Mouse (Mus musculus) embryonic facial prominence, embryonic 13.5 days (tissue): ENCODE measurements around the gene Ptprr. TPM values are rescaled to one million over a fixed set of nuclear protein-coding genes. Genes with fewer than 3 reads are reported as not detected.

Experiments
- ATAC-seq: fragments of 200-750 bp; cut with Nextera tagmentation; 2 replicates; pipeline ENCODE4 v1.8.0; 2017; ENCODE audit warnings: low read depth; ENCODE audit not compliant: insufficient number of reproducible peaks, insufficient read depth, low FRiP score, low TSS enrichment
- H3K27ac ChIP-seq: fragments of 300-500 bp; sonication (generic); 2 replicates; pipeline ENCODE4 v1.5.1; 2015; ENCODE audit warnings: moderate library complexity, mild to moderate bottlenecking, inconsistent platforms
- H3K27me3 ChIP-seq: fragments of 300-500 bp; sonication (generic); 2 replicates; pipeline ENCODE4 v1.6.1; 2015; ENCODE audit warnings: mild to moderate bottlenecking, inconsistent platforms
- H3K36me3 ChIP-seq: fragments of 300-500 bp; sonication (generic); 2 replicates; pipeline ENCODE4 v1.6.1; 2015; ENCODE audit warnings: mild to moderate bottlenecking, inconsistent platforms
- H3K4me1 ChIP-seq: fragments of 300-500 bp; sonication (generic); 2 replicates; pipeline ENCODE4 v1.6.1; 2015; ENCODE audit warnings: inconsistent platforms
- H3K4me2 ChIP-seq: fragments of 300-500 bp; sonication (generic); 2 replicates; pipeline ENCODE4 v1.6.1; 2015; ENCODE audit warnings: moderate library complexity, mild to moderate bottlenecking, inconsistent platforms
- H3K4me3 ChIP-seq: fragments of 300-500 bp; sonication (generic); 2 replicates; pipeline ENCODE4 v1.5.1; 2015; ENCODE audit warnings: mild to moderate bottlenecking, inconsistent platforms
- H3K9ac ChIP-seq: fragments of 300-500 bp; sonication (generic); 2 replicates; pipeline ENCODE4 v1.6.1; 2015; ENCODE audit warnings: mild to moderate bottlenecking, inconsistent platforms
- H3K9me3 ChIP-seq: fragments of 300-500 bp; sonication (generic); 2 replicates; pipeline ENCODE4 v1.6.1; 2016; ENCODE audit warnings: inconsistent platforms
- WGBS: fragments of 180-500 bp; shearing (Covaris S2); methylation state at CpG from one replicate; pipeline ENCODE4 v1.1.7; 2015; ENCODE audit warnings: mixed read lengths; 5-methylcytosine and 5-hydroxymethylcytosine counted together
- polyA plus RNA-seq: library from polyadenylated mRNA; unstranded; fragments of >200 nt; fragmentation: Nextera tagmentation; extraction: Ambion mirVana; gene quantifications from 2 replicates; pipeline ENCODE4 v1.2.1, GENCODE M21; 2015

Gene Ptprr
- polyA plus RNA-seq, 1 experiment from 2014 or later = 2.1 TPM

DNA sequence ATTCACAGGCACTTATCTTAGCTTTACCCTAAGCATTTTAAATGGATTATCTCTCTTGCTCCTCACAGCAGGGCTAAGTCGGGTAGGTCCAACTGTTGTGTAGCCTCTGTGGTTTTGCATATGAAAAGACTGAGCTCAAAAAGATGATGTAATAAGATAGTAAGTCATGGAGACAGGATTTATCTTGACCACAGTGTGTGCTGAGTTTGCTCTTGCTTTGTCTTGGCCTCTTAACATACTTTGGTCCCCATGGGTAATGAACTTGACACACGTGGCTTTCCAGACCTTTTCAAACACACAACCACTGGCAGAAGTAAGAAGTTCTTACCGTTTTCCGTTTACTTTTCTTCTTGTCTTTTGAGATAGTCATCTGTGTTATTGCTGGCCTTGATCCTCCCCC, 250.3 kb downstream of the Ptprr start:
- Histone ChIP-seq H3K27me3 (no peaks in the 10 kb centered on the region), H3K9ac (no peak overlapping the region), H3K4me2 (no peak overlapping the region), H3K4me3 (no peak overlapping the region), H3K9me3 (no peaks in the 10 kb centered on the region), H3K27ac (no peak overlapping the region), H3K36me3 (no peaks in the 10 kb centered on the region), H3K4me1 (no peaks in the 10 kb centered on the region)
- 65% methylated on average over 4 of the region's 4 CpGs for WGBS
- ATAC-seq = no peak

DNA sequence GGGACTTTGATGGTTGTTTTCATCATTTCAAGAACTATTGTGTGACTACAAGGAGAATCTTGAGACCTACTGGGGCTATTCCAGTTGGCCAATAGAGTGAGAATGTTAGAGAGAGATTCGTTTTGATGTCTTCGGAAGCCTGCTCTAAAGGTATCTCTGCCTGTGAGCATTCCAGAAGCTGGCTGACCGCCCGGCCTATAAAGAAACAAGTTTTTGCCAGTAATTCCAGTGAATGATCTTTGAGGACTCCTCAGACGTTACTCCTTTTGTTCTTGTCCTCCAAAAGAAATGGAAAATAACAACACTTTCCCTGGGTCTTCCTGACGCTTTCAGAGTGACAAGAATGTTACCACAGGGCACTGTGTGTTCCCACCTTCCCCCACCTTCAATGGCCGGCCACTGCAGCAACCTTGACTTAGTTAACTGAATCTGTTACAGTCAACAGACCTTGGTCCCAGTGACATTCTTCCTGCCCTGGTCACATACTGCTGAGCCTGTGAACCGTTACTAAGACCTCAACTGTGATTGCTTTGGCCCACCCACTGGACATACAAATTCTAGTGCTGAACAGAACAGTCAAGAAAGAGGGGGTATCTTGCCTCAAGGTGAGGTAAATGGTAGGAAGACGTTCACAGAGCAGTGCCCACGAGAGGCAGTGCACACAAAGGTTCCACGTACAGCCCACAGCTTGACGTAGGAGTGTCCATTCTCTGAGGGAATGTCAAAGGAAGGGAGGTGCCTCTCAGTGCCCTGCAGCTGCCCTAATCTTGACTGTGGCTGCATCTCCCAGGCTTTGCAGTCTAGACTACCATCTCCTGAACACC, 252.8 kb downstream of the Ptprr start:
- no peaks in the 10 kb centered on the region for H3K27me3 ChIP-seq
- H3K4me1 ChIP-seq = no peaks in the 10 kb centered on the region
- no peak overlapping the region for H3K4me2 ChIP-seq
- WGBS = 81% methylated on average over 12 of the region's 12 CpGs
- no peak overlapping the region for H3K27ac ChIP-seq
- H3K9me3 ChIP-seq = no peaks in the 10 kb centered on the region
- ATAC-seq = no peak
- H3K9ac ChIP-seq = no peak overlapping the region
- H3K36me3 ChIP-seq = no peaks in the 10 kb centered on the region
- H3K4me3 ChIP-seq = no peak overlapping the region

DNA sequence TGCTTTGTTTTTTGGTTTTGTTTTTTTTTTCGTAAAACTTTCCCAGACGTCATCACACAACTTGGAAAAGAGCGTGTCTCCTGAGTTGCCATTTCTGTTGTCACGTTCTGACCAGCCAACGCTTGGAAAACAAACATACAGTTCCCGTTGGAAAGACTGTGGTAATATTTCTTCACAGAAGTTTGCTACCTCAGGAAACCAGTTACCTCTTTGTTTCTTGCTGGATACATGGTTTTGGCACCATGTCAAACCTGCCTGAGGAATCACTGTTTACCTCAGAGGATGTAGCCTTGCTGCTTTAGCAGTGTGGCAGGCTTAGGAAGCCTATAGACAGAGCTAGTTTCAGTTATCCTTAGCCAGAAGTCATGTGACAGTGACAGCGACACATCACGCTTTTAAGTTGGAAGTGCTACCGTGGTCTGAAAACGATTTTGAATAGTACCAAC, 253.5 kb downstream of the Ptprr start:
- Histone ChIP-seq H3K36me3 (no peaks in the 10 kb centered on the region), H3K9me3 (no peaks in the 10 kb centered on the region), H3K27ac (no peak overlapping the region), H3K9ac (no peak overlapping the region), H3K4me3 (no peak overlapping the region), H3K27me3 (no peaks in the 10 kb centered on the region), H3K4me2 (no peak overlapping the region), H3K4me1 (no peaks in the 10 kb centered on the region)
- 88% methylated on average over 10 of the region's 10 CpGs for WGBS
- no peak for ATAC-seq

DNA sequence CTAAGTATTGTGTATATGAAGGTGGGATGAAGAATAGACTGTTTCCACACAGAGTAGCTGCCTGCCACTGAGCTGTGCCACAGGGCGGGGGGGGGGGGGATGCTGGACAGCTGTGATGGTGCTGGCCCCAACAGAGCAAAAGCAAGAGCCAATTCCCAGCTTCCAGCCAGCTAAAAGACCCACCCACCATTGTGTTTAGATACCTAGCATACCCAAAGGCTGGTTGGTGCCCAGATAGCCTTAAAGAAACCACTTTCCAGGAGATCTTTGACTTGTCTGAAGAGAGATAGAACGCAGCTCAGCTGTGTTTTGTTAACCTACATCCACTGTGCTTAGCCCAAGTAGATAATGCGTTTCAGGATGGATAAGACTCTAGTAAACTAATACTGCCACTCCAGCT, 254.1 kb downstream of the Ptprr start:
- Histone ChIP-seq H3K4me3 (no peak overlapping the region), H3K9me3 (no peaks in the 10 kb centered on the region), H3K27me3 (no peaks in the 10 kb centered on the region), H3K36me3 (no peaks in the 10 kb centered on the region), H3K4me2 (no peak overlapping the region), H3K4me1 (no peaks in the 10 kb centered on the region), H3K27ac (no peak overlapping the region), H3K9ac (no peak overlapping the region)
- WGBS = 68% methylated on average over 3 of the region's 3 CpGs
- ATAC-seq = no peak

DNA sequence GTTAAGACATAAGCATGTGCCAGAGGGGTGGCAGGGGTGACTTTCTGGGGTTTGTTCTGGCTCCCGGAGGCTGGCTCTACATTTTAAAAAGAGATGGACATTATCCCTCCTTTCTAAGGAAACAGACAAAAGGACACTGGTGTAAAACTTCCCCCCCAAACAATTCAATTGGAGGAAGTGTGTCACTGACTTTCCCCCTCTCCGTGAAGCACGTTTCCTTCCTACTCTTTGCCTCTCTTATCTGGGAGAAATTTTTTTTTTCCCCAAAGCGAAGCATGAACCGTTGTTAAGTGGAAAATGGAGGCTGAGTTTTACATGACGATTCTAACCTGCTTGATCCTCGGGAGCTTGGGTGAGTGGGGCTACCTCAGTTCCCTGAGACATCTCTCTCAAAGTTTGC, 257.3 kb downstream of the Ptprr start, which contains the start of gene Ptprb:
Ptprb (plus strand) TSS at position 244 of the 400 bp plus-strand sequence.
- no peak within 1 kb of the TSS for H3K4me2 ChIP-seq
- H3K9ac ChIP-seq = no peak within 1 kb of the TSS
- no peaks in the 10 kb centered on the region for H3K9me3 ChIP-seq
- H3K27me3 ChIP-seq = no peaks in the 10 kb centered on the region
- no peaks in the 10 kb centered on the region for H3K36me3 ChIP-seq
- no peaks in the 10 kb centered on the region for H3K4me1 ChIP-seq
- 64% methylated on average over 7 of the region's 7 CpGs for WGBS
- H3K27ac ChIP-seq = no peak within 1 kb of the TSS
- no peak within 1 kb of the TSS for H3K4me3 ChIP-seq
- ATAC-seq = no peak

DNA sequence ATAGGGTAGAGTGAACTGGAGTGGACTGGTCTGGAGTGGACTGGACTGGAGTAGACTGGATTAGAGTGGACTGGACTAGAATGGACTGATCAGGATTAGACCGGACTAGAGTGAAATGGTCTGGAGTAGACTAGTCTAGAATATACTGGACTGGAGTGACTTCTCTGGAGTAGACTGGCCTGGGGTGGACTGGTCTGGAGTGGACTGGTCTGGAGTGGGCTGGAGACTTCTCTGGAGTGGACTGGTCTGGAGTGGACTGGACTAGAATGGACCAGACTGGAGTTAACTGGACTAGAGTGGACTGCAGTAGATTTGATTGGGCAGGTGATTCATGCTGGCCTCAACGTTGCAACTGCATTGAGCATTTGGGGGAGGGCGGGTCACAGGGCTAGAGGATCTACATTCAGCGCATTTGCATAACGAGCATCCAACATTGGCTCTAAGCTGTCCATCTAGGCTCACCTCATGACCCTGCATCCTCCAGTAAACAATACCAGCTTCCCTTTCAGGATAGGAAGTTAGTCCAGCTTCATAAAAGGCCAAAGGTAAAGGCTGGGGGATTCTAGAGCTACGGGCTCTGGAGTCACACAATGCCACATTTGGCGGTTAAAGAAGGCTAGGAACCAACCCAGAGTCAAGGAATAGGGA, 268.8 kb downstream of the Ptprr start:
- Histone ChIP-seq H3K4me2 (no peak overlapping the region), H3K9me3 (no peaks in the 10 kb centered on the region), H3K36me3 (no peaks in the 10 kb centered on the region), H3K4me3 (no peak overlapping the region), H3K27me3 (no peaks in the 10 kb centered on the region), H3K4me1 (no peaks in the 10 kb centered on the region), H3K9ac (no peak overlapping the region), H3K27ac (no peak overlapping the region)
- no peak for ATAC-seq
- 87% methylated on average over 7 of the region's 7 CpGs for WGBS

DNA sequence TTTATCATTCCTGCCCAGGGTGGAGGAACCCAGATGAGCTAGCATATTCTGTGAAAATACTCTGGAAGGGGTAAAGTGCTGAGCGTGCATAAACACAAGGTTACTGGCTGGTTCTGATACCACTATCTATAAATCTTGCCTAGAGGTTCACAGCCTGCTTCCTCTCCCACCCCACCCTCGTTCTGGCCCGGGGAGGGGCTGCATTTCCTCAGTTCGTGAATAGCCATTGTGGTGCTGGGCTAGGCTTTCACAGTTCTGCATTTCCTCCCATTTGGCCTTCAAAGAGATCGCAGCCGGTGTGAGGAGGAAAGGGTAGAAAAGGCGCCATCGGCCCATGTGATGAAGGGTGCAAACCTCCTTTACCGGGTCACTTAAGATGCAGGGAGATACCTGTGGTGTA, 270.1 kb downstream of the Ptprr start:
- H3K36me3 ChIP-seq = no peaks in the 10 kb centered on the region

DNA sequence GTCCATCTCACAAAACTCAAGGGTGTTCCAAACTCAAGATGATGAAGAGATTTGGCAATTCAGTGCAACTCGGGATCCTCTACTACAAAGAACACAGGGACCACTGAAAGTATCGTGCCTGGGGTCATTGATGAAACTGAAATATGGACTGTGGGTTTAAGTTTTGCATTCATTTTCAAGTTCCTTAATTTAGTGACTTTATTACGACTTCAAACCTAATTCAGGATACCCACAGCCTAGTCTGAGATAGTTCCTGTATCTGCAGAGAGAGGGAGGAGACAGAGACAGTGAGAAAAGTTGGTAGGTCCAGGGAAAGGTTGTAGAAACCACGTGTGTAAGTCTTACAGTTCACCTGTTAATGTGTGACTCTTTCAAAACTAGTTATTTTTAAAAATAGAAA, 272.5 kb downstream of the Ptprr start:
- 83% methylated on average over 4 of the region's 4 CpGs for WGBS

More for the DNA sequence above, 270.1 kb downstream of the Ptprr start:
- no peaks in the 10 kb centered on the region for H3K27me3 ChIP-seq
- H3K4me1 ChIP-seq = no peaks in the 10 kb centered on the region
- no peak overlapping the region for H3K4me3 ChIP-seq
- no peak overlapping the region for H3K27ac ChIP-seq
- WGBS = 63% methylated on average over 9 of the region's 9 CpGs
- ATAC-seq = no peak
- no peak overlapping the region for H3K9ac ChIP-seq
- no peak overlapping the region for H3K4me2 ChIP-seq
- no peaks in the 10 kb centered on the region for H3K9me3 ChIP-seq

DNA sequence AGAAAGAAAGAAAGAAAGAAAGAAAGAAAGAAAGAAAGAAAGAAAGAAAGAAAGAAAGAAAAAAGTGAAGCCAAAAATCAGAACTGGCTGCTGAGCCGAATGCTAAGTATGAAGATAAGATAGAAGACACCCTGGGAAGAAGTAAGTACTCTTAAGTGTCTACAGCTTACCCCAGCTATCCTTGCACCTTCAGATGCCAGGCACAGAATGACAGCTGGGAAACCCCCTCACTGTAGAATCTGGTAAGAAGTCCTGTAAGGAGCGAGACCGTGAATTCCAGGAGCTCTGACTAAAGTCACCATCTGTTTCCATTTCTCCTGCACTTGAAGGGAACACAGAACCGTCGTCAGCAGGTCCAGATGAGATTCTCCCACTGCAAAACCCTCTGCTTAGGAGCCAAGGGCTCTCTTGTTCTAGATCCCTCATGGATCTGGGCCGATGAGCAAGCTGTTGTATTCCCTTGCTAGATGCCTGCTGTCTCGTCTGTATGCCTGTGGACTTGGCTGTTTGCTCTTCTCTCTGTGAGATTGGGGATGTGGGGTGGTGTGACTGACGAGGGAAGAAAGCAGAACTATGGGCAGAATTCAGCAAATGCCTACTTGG, 273.2 kb downstream of the Ptprr start:
- Histone ChIP-seq H3K27me3 (no peaks in the 10 kb centered on the region), H3K36me3 (no peaks in the 10 kb centered on the region), H3K4me1 (no peaks in the 10 kb centered on the region), H3K4me3 (no peak overlapping the region), H3K9me3 (no peaks in the 10 kb centered on the region), H3K9ac (no peak overlapping the region), H3K27ac (no peak overlapping the region), H3K4me2 (no peak overlapping the region)
- 58% methylated on average over 8 of the region's 8 CpGs for WGBS
- ATAC-seq = no peak

More for the DNA sequence above, 272.5 kb downstream of the Ptprr start:
- Histone ChIP-seq H3K36me3 (no peaks in the 10 kb centered on the region), H3K9me3 (no peaks in the 10 kb centered on the region), H3K27ac (no peak overlapping the region), H3K4me3 (no peak overlapping the region), H3K9ac (no peak overlapping the region), H3K4me1 (no peaks in the 10 kb centered on the region), H3K27me3 (no peaks in the 10 kb centered on the region), H3K4me2 (no peak overlapping the region)
- no peak for ATAC-seq

DNA sequence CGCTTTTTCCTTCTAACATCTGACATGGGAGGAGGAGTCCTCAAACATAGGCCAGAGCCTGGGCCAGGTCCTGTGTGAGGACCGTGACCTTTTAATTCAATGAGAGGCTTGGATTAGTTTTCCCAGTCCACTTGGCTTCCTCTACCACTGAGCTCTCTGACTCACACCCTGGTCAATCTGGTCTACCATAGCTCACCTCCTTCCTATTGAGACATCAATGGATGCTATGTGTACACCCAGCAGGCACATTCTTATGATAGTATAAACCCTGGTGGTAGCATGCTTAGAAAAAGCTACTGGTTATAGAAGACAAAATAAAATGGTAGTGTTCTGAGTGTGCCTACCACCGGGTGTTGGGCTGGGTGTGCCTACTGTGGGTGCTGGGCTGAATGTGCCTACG, 278.4 kb downstream of the Ptprr start:
- Histone ChIP-seq H3K9me3 (no peaks in the 10 kb centered on the region), H3K4me2 (no peak overlapping the region), H3K4me1 (peaks cover 3% of the 10 kb centered on the region), H3K9ac (no peak overlapping the region), H3K4me3 (no peak overlapping the region), H3K27ac (no peak overlapping the region), H3K27me3 (peaks cover 24% of the 10 kb centered on the region), H3K36me3 (no peaks in the 10 kb centered on the region)
- WGBS = 87% methylated on average over 4 of the region's 4 CpGs
- no peak for ATAC-seq

DNA sequence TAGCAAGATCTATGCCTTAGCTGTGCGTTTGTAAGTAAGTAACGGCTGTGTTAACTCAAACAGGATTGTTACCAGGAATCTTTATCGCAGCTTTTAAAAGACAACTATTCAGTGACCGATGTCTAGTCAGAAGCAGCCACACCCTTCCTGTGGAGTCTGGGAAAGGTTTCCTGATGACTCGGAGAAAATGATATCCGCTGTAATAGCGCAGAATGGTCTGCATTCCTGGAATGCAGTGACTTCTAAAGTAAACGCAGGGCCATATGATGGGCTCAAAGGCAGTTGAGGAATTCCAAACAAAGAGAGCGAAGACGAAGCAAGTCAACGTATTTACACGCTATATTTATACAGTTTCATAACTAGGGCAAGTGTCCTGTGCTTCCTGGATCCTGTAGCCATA, 279.8 kb downstream of the Ptprr start:
- WGBS = 54% methylated on average over 12 of the region's 12 CpGs
- no peak for ATAC-seq
- Histone ChIP-seq H3K4me3 (no peak overlapping the region), H3K36me3 (no peaks in the 10 kb centered on the region), H3K27me3 (peaks cover 36% of the 10 kb centered on the region), H3K27ac (no peak overlapping the region), H3K9ac (no peak overlapping the region), H3K4me2 (no peak overlapping the region), H3K9me3 (no peaks in the 10 kb centered on the region), H3K4me1 (peaks cover 8% of the 10 kb centered on the region)

DNA sequence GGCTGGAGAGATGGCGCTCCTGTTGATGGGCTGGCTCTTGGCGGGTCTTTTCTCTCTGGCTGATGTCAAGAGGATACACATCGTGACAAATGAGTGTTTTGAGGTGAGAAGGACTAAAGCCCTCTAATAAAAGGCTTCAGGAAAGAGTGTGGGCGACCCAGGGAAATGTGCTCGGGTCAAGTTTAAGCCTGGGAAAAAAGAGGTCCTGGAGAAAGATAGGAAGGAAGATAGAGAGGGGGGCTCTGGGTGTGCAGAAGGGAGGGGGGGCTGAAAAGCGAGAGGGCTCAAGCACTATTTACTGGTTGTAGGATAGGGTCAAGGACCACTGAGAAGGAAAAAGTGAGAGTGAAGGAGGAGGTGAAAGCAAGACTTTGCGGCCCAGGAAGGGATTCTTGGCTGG, 282.8 kb downstream of the Ptprr start:
- no peak for ATAC-seq
- Histone ChIP-seq H3K4me3 (peak overlapping the region; percentile 54), H3K4me2 (peak overlapping the region; percentile 96), H3K27ac (no peak overlapping the region), H3K36me3 (no peaks in the 10 kb centered on the region), H3K4me1 (peaks cover 8% of the 10 kb centered on the region), H3K27me3 (peaks cover 46% of the 10 kb centered on the region), H3K9ac (peak overlapping the region; percentile 64), H3K9me3 (no peaks in the 10 kb centered on the region)
- 13% methylated on average over 7 of the region's 7 CpGs for WGBS
